Mouse (Mus musculus) ES-E14 (cell line): ENCODE data around the gene Spry1. TPM values are rescaled to one million over a fixed set of nuclear protein-coding genes. Genes with fewer than 3 reads are reported as not detected.

Experiments used
- DNase-seq: peaks from one replicate; pipeline ENCODE4 v3.0.0-alpha.2; 2013; ENCODE audit warnings: low read depth, low spot score
- H3K27ac ChIP-seq: 2 replicates; pipeline ENCODE4 v1.5.1; 2012; ENCODE audit warnings: low read depth, mild to moderate bottlenecking, low read length, moderate library complexity, mixed read lengths; ENCODE audit not compliant: poor library complexity, insufficient read depth, severe bottlenecking
- H3K36me3 ChIP-seq: 2 replicates; pipeline ENCODE4 v1.6.1; 2012; ENCODE audit warnings: mild to moderate bottlenecking, low read length, moderate library complexity, mixed read lengths; ENCODE audit not compliant: control insufficient read depth, poor library complexity, insufficient read depth, severe bottlenecking
- H3K4me1 ChIP-seq, 2 experiments: fragments of 150-350 bp in 1 of 2; sonication (generic) in 1 of 2; 2 replicates each; pipeline ENCODE4 v1.6.1; 2012; ENCODE audit warnings: low read length in 2 of 2, mild to moderate bottlenecking in 1 of 2, mixed read lengths in 1 of 2; ENCODE audit not compliant: control insufficient read depth in 2 of 2, insufficient read depth in 2 of 2, poor library complexity in 1 of 2
- H3K4me3 ChIP-seq, 2 experiments: fragments of 150-350 bp in 1 of 2; sonication (generic) in 1 of 2; 2 replicates each; pipeline ENCODE4 v1.5.1; 2012; ENCODE audit warnings: low read length in 2 of 2, low read depth in 1 of 2, mild to moderate bottlenecking in 1 of 2, mixed read lengths in 1 of 2; ENCODE audit not compliant: insufficient read depth in 1 of 2, poor library complexity in 1 of 2, severe bottlenecking in 1 of 2
- H3K9ac ChIP-seq: 2 replicates; pipeline ENCODE4 v1.6.1; 2012; ENCODE audit warnings: low read depth, mild to moderate bottlenecking, low read length, mixed read lengths; ENCODE audit not compliant: poor library complexity, insufficient read depth, severe bottlenecking
- H3K9me3 ChIP-seq: fragments of 150-350 bp; sonication (generic); 2 replicates; pipeline ENCODE4 v1.6.1; 2012; ENCODE audit warnings: low read depth, mild to moderate bottlenecking, low read length; ENCODE audit not compliant: control insufficient read depth, insufficient read depth
- CHD2 ChIP-seq: IDR thresholded peaks from 2 replicates; pipeline ENCODE4 v1.6.1; 2014; ENCODE audit warnings: mild to moderate bottlenecking, low read depth, low read length, inconsistent platforms
- HCFC1 ChIP-seq: IDR thresholded peaks from 2 replicates; pipeline ENCODE4 v1.6.1; 2012; ENCODE audit warnings: low read length, inconsistent platforms, borderline replicate concordance; ENCODE audit not compliant: insufficient read depth
- MAFK ChIP-seq: IDR thresholded peaks from 2 replicates; pipeline ENCODE4 v1.6.1; 2014; ENCODE audit warnings: mild to moderate bottlenecking, low read depth, low read length, inconsistent platforms; ENCODE audit not compliant: insufficient read depth
- ZC3H11A ChIP-seq: IDR thresholded peaks from 2 replicates; pipeline ENCODE4 v1.6.1; 2012; ENCODE audit warnings: low read depth, mild to moderate bottlenecking, inconsistent platforms, low read length, borderline replicate concordance
- ZNF384 ChIP-seq: IDR thresholded peaks from 2 replicates; pipeline ENCODE4 v1.6.1; 2012; ENCODE audit warnings: low read depth, low read length, inconsistent platforms
- in situ Hi-C, 2 experiments: fragments of 600-800 bp; cut with MboI; formaldehyde crosslinking; loops; one replicate each; pipeline ENCODE4 v1.15.1; 2025; ENCODE audit warnings: low sequenced_read_pairs in 2 of 2, inconsistent platforms in 1 of 2; ENCODE audit not compliant: unreplicated experiment in 2 of 2
- total RNA-seq: library from RNA; depleted of rRNA; stranded (reverse); fragments of 300-350 nt; gene quantifications from 2 replicates; pipeline ENCODE4 v1.2.3, GENCODE M21; 2012

Gene Spry1
- total RNA-seq, 1 experiment = 7.1 TPM

DNA sequence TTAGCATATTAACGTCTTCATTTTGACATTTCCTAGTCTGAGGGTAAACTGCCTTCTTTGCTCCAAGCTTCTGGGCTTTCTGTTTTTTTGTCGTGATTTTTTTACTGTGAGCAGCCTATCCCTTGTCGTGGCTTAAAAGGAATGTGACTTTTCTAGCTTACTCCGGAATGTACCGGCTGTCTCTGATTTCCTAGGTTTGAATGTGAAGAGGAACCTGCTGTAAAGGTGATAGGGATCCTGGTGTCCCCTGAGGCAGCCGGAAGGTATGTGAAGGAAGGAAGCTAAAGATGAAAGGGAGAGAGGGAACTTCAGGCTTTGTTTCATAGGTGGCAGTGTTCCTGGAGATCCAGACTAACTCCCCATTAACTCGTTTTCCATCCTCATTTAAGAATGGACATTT is 28.0 kb downstream of the Spry1 start:
- Histone ChIP-seq H3K4me1 (peaks cover 7 to 11% of the 10 kb centered on the region in 2 experiments; a peak in 3 of 4 replicates), H3K36me3 (0 out of 2 replicates have a peak, but pooled peaks cover 2% of the 10 kb centered on the region), H3K9me3 (no peaks in the 10 kb centered on the region), H3K4me3 (no peak overlapping the region), H3K27ac (no peak overlapping the region), H3K9ac (no peak overlapping the region)
- in situ Hi-C loops = no loop called here
- TF ChIP-seq ZNF384 = 0 out of 2 replicates have a peak, but pooled peaks have one; percentile 36
- no peak for TF ChIP-seq HCFC1
- no peak for TF ChIP-seq MAFK
- no peak for TF ChIP-seq ZC3H11A
- peak; percentile 52 for DNase-seq

DNA sequence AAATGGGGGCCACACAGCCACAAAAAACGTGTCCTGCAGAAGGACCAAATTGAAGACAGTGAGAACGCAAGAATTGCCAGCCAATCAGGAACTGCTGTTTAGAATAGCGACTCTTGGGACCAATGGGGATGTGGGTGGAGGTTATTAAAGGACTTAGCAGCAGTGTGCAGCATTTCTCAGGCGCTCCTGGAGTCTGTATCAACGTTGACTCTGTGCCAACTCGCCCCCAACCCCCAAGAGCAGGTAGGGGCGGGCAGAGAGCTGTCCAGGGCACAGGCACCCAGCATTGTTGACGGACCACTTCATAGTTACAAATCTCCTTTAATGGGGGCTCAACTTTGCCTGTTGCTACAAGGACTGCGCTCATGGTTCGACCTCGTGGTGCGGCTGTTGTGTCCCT is 28.9 kb downstream of the Spry1 start:
- Histone ChIP-seq H3K27ac (peak overlapping the region; percentile 28; the same call in 1 of the 2 replicates), H3K9me3 (no peaks in the 10 kb centered on the region), H3K4me1 (peaks cover 9 to 17% of the 10 kb centered on the region in 2 experiments), H3K36me3 (peaks cover 6% of the 10 kb centered on the region; the same call in 1 of the 2 replicates), H3K4me3 (peak overlapping the region; percentile 69 to 74), H3K9ac (peak overlapping the region; percentile 78)
- 0 out of 2 replicates have a peak, but pooled peaks have one; percentile 20 for TF ChIP-seq HCFC1
- TF ChIP-seq ZC3H11A = no peak
- no peak for DNase-seq
- in situ Hi-C loops = no loop called here

DNA sequence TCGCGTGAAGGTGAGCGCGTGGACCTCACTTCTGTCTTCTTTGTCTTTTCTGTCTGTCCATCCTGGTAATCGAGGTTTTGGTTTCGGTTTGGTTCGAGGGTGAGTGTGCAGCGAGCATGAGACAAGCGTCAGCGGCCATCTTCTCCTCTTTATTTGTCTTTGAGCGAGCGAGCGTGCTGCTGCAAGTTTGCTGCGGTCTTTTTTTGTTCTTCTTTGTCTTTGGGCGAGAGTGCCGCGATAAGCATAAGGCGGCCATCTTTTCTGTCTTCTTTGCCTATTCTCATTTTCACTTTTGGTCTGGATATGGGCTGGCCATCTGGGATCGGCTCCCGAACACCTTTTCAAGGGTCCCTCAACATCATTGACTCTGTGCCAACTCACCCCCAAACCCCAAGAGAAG is 29.4 kb downstream of the Spry1 start:
- H3K27ac ChIP-seq = peak overlapping the region; percentile 28; the same call in 1 of the 2 replicates
- peaks cover 6% of the 10 kb centered on the region; the same call in 1 of the 2 replicates for H3K36me3 ChIP-seq
- DNase-seq = no peak
- peak overlapping the region; percentile 78 for H3K9ac ChIP-seq
- peaks cover 9 to 19% of the 10 kb centered on the region in 2 experiments for H3K4me1 ChIP-seq
- H3K9me3 ChIP-seq = no peaks in the 10 kb centered on the region
- in situ Hi-C loops = no loop called here
- peak overlapping the region; percentile 69 to 74 for H3K4me3 ChIP-seq
- TF ChIP-seq HCFC1 = no peak
- TF ChIP-seq ZNF384 = no peak
- TF ChIP-seq CHD2 = no peak
- TF ChIP-seq ZC3H11A = no peak
- no peak for TF ChIP-seq MAFK

GRCm38 (mm10) chr3:37672266-37673040 is 32.7 kb downstream of the Spry1 start:
- Histone ChIP-seq H3K4me1 (peaks cover 7 to 31% of the 10 kb centered on the region in 2 experiments), H3K9me3 (no peaks in the 10 kb centered on the region), H3K27ac (no peak overlapping the region; the same call in 1 of the 2 replicates), H3K4me3 (no peak overlapping the region), H3K9ac (no peak overlapping the region), H3K36me3 (peaks cover 6% of the 10 kb centered on the region; the same call in 1 of the 2 replicates)
- no peak for DNase-seq
- TF ChIP-seq ZNF384 = no peak
- no peak for TF ChIP-seq HCFC1
- no peak for TF ChIP-seq ZC3H11A
- no peak for TF ChIP-seq MAFK
- in situ Hi-C loops = no loop called here
